Mouse (Mus musculus) CH12.LX (cell line): ENCODE data around the gene Stt3b. TPM values are rescaled to one million over a fixed set of nuclear protein-coding genes. Genes with fewer than 3 reads are reported as not detected.

Source experiments
- DNase-seq: peaks from one replicate; pipeline ENCODE4 v3.0.0-alpha.2; 2013; ENCODE audit errors: extremely low read depth
- H3K27ac ChIP-seq: 2 replicates; pipeline ENCODE4 v1.5.1; 2012; ENCODE audit warnings: low read depth, mild to moderate bottlenecking, control low read depth, moderate library complexity; ENCODE audit not compliant: insufficient read depth
- H3K27me3 ChIP-seq: replicated peaks from 2 replicates; pipeline ENCODE3; 2012; ENCODE audit warnings: inconsistent platforms
- H3K36me3 ChIP-seq, 2 experiments: replicated peaks in 1 of 2; 2 replicates each; pipeline versions ENCODE3 to v1.6.1; 2012; ENCODE audit warnings: inconsistent platforms in 1 of 2, low read length in 1 of 2, mild to moderate bottlenecking in 1 of 2, mixed read lengths in 1 of 2, moderate library complexity in 1 of 2; ENCODE audit not compliant: control insufficient read depth in 1 of 2, insufficient read depth in 1 of 2
- H3K4me1 ChIP-seq, 2 experiments: 2 replicates each; pipeline ENCODE4 v1.6.1; 2012; ENCODE audit warnings: inconsistent platforms in 1 of 2, moderate library complexity in 1 of 2; ENCODE audit not compliant: insufficient read depth in 2 of 2, control insufficient read depth in 1 of 2
- H3K4me2 ChIP-seq: 2 replicates; pipeline ENCODE4 v1.6.1; 2012; ENCODE audit warnings: low read depth, mild to moderate bottlenecking, control low read depth; ENCODE audit not compliant: poor library complexity, insufficient read depth, severe bottlenecking
- H3K4me3 ChIP-seq, 3 experiments: fragments of 150-350 bp in 1 of 3; sonication (generic) in 1 of 3; replicated peaks in 1 of 3; 2 replicates each; pipeline versions ENCODE3 to v1.5.1; 2011 to 2012; ENCODE audit warnings: low read depth in 2 of 3, low read length in 2 of 3, mild to moderate bottlenecking in 2 of 3, moderate library complexity in 2 of 3, control low read depth in 1 of 3, improper control_type of control experiment in 1 of 3, inconsistent platforms in 1 of 3, mixed read lengths in 1 of 3; ENCODE audit not compliant: poor library complexity in 1 of 3
- H3K79me2 ChIP-seq: replicated peaks from 2 replicates; pipeline ENCODE4 v1.6.1; 2012; ENCODE audit warnings: mild to moderate bottlenecking, moderate library complexity; ENCODE audit not compliant: control insufficient read depth, poor library complexity, insufficient read depth, severe bottlenecking; ENCODE audit errors: extremely low read depth
- H3K9ac ChIP-seq: 2 replicates; pipeline ENCODE4 v1.6.1; 2012; ENCODE audit warnings: low read depth, mild to moderate bottlenecking, control low read depth, moderate library complexity; ENCODE audit not compliant: insufficient read depth
- H3K9me3 ChIP-seq: replicated peaks from 2 replicates; pipeline ENCODE3; 2012; ENCODE audit warnings: low read length, inconsistent platforms, mixed read lengths
- CHD2 ChIP-seq: IDR thresholded peaks from 2 replicates; pipeline ENCODE4 v1.6.1; 2011; ENCODE audit warnings: low read length, improper control_type of control experiment
- CTCF ChIP-seq, 2 experiments: IDR thresholded peaks in 1 of 2; conservative IDR thresholded peaks in 1 of 2; 2 replicates each; pipeline ENCODE4 v1.5.1; 2011 to 2012; ENCODE audit warnings: low read depth in 2 of 2, low read length in 2 of 2, improper control_type of control experiment in 1 of 2, inconsistent platforms in 1 of 2, mild to moderate bottlenecking in 1 of 2, moderate library complexity in 1 of 2
- ELF1 ChIP-seq: IDR thresholded peaks from 2 replicates; pipeline ENCODE4 v1.6.1; 2014; ENCODE audit warnings: low read depth, mild to moderate bottlenecking, inconsistent platforms, low read length, improper control_type of control experiment
- EP300 ChIP-seq: IDR thresholded peaks from 2 replicates; pipeline ENCODE4 v1.6.1; 2011; ENCODE audit warnings: low read length, improper control_type of control experiment
- ETS1 ChIP-seq: conservative IDR thresholded peaks from 2 replicates; pipeline ENCODE4 v1.6.1; 2012; ENCODE audit warnings: low read depth, mild to moderate bottlenecking, inconsistent platforms, low read length, improper control_type of control experiment, moderate library complexity
- GABPA ChIP-seq: IDR thresholded peaks from 2 replicates; pipeline ENCODE4 v1.6.1; 2012; ENCODE audit warnings: low read depth, low read length, improper control_type of control experiment, inconsistent platforms; ENCODE audit not compliant: insufficient replicate concordance
- HCFC1 ChIP-seq: IDR thresholded peaks from 2 replicates; pipeline ENCODE4 v1.6.1; 2012; ENCODE audit warnings: low read depth, mild to moderate bottlenecking, inconsistent platforms, low read length, improper control_type of control experiment
- IRF4 ChIP-seq: IDR thresholded peaks from 2 replicates; pipeline ENCODE4 v1.6.1; 2014; ENCODE audit warnings: low read depth, mild to moderate bottlenecking, inconsistent platforms, low read length, improper control_type of control experiment
- JUN ChIP-seq: IDR thresholded peaks from 2 replicates; pipeline ENCODE4 v1.6.1; 2011; ENCODE audit warnings: low read depth, mild to moderate bottlenecking, low read length, improper control_type of control experiment, moderate library complexity; ENCODE audit not compliant: insufficient read depth
- KAT2A ChIP-seq: IDR thresholded peaks from 2 replicates; pipeline ENCODE4 v1.6.1; 2012; ENCODE audit warnings: low read length, improper control_type of control experiment, inconsistent platforms; ENCODE audit not compliant: insufficient replicate concordance
- MAFK ChIP-seq: IDR thresholded peaks from 2 replicates; pipeline ENCODE4 v1.6.1; 2011; ENCODE audit warnings: low read length, improper control_type of control experiment; ENCODE audit not compliant: insufficient replicate concordance
- MAX ChIP-seq: IDR thresholded peaks from 2 replicates; pipeline ENCODE4 v1.6.1; 2011; ENCODE audit warnings: low read length, improper control_type of control experiment
- MEF2A ChIP-seq: IDR thresholded peaks from 2 replicates; pipeline ENCODE4 v1.6.1; 2014; ENCODE audit warnings: low read depth, mild to moderate bottlenecking, inconsistent platforms, low read length, improper control_type of control experiment, borderline replicate concordance
- MYC ChIP-seq: IDR thresholded peaks from 2 replicates; pipeline ENCODE4 v1.6.1; 2011; ENCODE audit warnings: low read depth, mild to moderate bottlenecking, improper control_type of control experiment, low read length
- PAX5 ChIP-seq: IDR thresholded peaks from 2 replicates; pipeline ENCODE4 v1.6.1; 2012; ENCODE audit warnings: low read length, inconsistent platforms, mixed read lengths
- SIN3A ChIP-seq: IDR thresholded peaks from 2 replicates; pipeline ENCODE4 v1.6.1; 2012; ENCODE audit warnings: low read length, improper control_type of control experiment, inconsistent platforms
- TBP ChIP-seq: conservative IDR thresholded peaks from 2 replicates; pipeline ENCODE4 v1.6.1; 2011; ENCODE audit warnings: low read depth, low read length, improper control_type of control experiment
- TCF12 ChIP-seq: IDR thresholded peaks from 2 replicates; pipeline ENCODE4 v1.6.1; 2014; ENCODE audit warnings: low read depth, mild to moderate bottlenecking, inconsistent platforms, low read length, improper control_type of control experiment
- UBTF ChIP-seq: IDR thresholded peaks from 2 replicates; pipeline ENCODE4 v1.6.1; 2012; ENCODE audit warnings: low read depth, mild to moderate bottlenecking, inconsistent platforms, low read length, improper control_type of control experiment, moderate library complexity
- USF1 ChIP-seq: IDR thresholded peaks from 2 replicates; pipeline ENCODE4 v1.6.1; 2014; ENCODE audit warnings: low read depth, mild to moderate bottlenecking, inconsistent platforms, low read length, improper control_type of control experiment
- ZNF384 ChIP-seq: IDR thresholded peaks from 2 replicates; pipeline ENCODE4 v1.6.1; 2012; ENCODE audit warnings: low read depth, low read length, improper control_type of control experiment, inconsistent platforms
- dilution Hi-C: fragments of 300-500 bp; cut with MboI; formaldehyde crosslinking; loops from 2 replicates; pipeline ENCODE4 v1.14.3; 2020; ENCODE audit warnings: low sequenced_read_pairs; ENCODE audit not compliant: extremely low pct_unique_long_range_greater_than_20kb, extremely low pct_ligation_motif_present
- in situ Hi-C: fragments of 300-500 bp; cut with MboI; formaldehyde crosslinking; loops from 3 replicates; pipeline ENCODE4 v1.14.3; 2019; ENCODE audit warnings: low sequenced_read_pairs, low pct_ligation_motif_present, low pct_unique_long_range_greater_than_20kb, mixed read lengths
- polyA plus RNA-seq: library from polyadenylated mRNA; unstranded; fragments of >175 nt; gene quantifications from 2 replicates; pipeline ENCODE4 v1.2.1, GENCODE M21; 2012; ENCODE audit warnings: low read depth; ENCODE audit not compliant: insufficient read length
- total RNA-seq, 2 experiments: library from RNA; depleted of rRNA; stranded (reverse); fragments of 300-350 nt in 1 of 2; fragments of >200 nt in 1 of 2; gene quantifications; 2 replicates each; pipeline ENCODE4 v1.2.3; 2012 to 2014

The Stt3b gene
- total and polyA plus RNA-seq, 3 experiments = 103 to 155 (median 118) TPM

DNA sequence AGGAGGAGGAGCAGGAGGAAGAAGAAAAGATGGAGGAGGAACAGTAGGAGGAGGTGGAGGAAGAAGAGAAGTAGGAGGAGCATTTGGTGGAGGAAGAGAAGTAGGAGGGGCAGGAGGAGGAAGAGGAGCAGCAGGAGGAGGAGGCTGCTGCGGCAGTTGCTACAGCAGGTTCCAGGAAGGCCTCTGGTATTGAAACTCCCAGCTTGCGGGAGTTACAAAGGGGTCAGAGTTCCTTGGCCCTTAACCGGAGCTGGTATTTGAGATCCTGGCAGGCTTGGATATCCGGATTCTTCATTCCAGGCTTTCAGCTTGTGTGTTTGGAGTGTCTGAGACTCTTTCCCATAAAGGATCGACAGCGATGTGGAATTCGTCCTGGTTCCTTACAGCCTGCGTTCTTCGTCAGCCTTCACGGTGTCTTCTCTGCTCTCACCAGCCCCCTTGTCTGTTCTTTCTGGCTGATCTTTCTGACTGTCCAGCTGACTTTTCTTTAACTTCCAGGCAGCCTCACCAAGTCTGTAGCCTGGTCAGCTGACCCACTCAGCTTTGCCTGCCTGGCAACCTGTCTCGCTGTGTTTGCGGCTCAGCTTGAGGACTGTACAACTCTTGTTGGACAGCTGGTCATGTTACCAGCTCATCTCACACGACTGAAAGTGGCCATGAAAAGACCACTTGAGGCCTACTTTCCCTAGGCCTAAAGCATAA, 15.8 kb upstream of the Stt3b start:
- H3K79me2 ChIP-seq = no peaks in the 10 kb centered on the region
- H3K27me3 ChIP-seq = no peaks in the 10 kb centered on the region
- peaks cover 3 to 37% of the 10 kb centered on the region in 2 experiments; a peak in 3 of 4 replicates for H3K4me1 ChIP-seq
- no peak for DNase-seq
- H3K9ac ChIP-seq = no peak overlapping the region
- H3K9me3 ChIP-seq = no peaks in the 10 kb centered on the region
- no peaks in the 10 kb centered on the region for H3K36me3 ChIP-seq
- TF ChIP-seq GABPA = no peak
- no peak for TF ChIP-seq ETS1
- no peak for TF ChIP-seq SIN3A
- TF ChIP-seq MYC = no peak
- TF ChIP-seq TBP = no peak
- TF ChIP-seq UBTF = no peak
- no peak for TF ChIP-seq MAFK
- TF ChIP-seq KAT2A = no peak
- no peak for TF ChIP-seq EP300
- no peak for TF ChIP-seq ZNF384
- no peak for TF ChIP-seq CHD2
- no peak overlapping the region for H3K27ac ChIP-seq
- no peak overlapping the region for H3K4me3 ChIP-seq
- in situ Hi-C loops = no loop called here
- dilution Hi-C loops = no loop called here
- no peak overlapping the region for H3K4me2 ChIP-seq

DNA sequence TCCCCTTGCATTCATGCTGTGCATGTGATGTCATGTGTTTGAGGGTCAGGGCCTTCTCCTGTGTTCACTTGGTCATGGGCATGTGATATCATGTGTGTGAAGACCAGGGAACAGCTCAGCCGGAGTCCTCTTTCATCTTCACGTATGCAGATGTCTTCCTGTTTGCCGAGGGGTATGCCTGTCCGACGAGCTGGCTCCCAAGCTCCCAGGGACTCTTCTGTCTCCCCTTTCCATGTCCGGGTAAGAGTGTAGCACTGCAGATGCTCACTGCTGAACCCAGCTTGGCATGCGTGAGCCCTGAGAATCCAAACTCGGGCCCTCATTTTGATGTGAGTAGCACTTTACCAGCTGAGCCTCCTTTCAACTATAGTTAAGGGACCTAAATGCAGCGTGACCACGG, 13.4 kb upstream of the Stt3b start:
- no peak for DNase-seq
- no peaks in the 10 kb centered on the region for H3K79me2 ChIP-seq
- peaks cover 3 to 37% of the 10 kb centered on the region in 2 experiments; a peak in 3 of 4 replicates for H3K4me1 ChIP-seq
- H3K4me3 ChIP-seq = no peak overlapping the region
- TF ChIP-seq EP300 (no peak), HCFC1 (no peak), MAX (no peak), MYC (no peak), ELF1 (no peak), MEF2A (no peak), USF1 (no peak), JUN (no peak), PAX5 (no peak), MAFK (no peak), CHD2 (no peak), TCF12 (no peak), IRF4 (no peak), CTCF (conservative IDR thresholded peaks at IDR 0.05 in 1 of 2, IDR thresholded peaks at IDR 0.05 in 1 of 2; ENCODE audit: low read depth in 2 of 2, low read length in 2 of 2) (no peak)
- no peak overlapping the region for H3K27ac ChIP-seq
- dilution Hi-C loops = no loop called here
- in situ Hi-C loops = no loop called here
- no peaks in the 10 kb centered on the region for H3K36me3 ChIP-seq
- H3K27me3 ChIP-seq = no peaks in the 10 kb centered on the region
- peaks cover 3% of the 10 kb centered on the region for H3K9me3 ChIP-seq
- no peak overlapping the region for H3K9ac ChIP-seq
- H3K4me2 ChIP-seq = no peak overlapping the region
